Mouse (Mus musculus) ES-Bruce4 (cell line): ENCODE results near the gene Glg1. TPM values are rescaled to one million over a fixed set of nuclear protein-coding genes. Genes with fewer than 3 reads are reported as not detected.
"Not testable (repeated sequence)": the region's sequence is repeated elsewhere in the genome, so short reads cannot be mapped to it uniquely, and the experiment has no call there.

Experiments
- H3K27ac ChIP-seq: 2 replicates; pipeline ENCODE4 v1.5.1; 2012; ENCODE audit warnings: low read length, inconsistent platforms; ENCODE audit not compliant: insufficient read depth
- H3K27me3 ChIP-seq: 2 replicates; pipeline ENCODE4 v1.6.1; 2012; ENCODE audit warnings: mild to moderate bottlenecking, low read length, inconsistent platforms; ENCODE audit not compliant: control insufficient read depth, poor library complexity, insufficient read depth, severe bottlenecking
- H3K36me3 ChIP-seq: 2 replicates; pipeline ENCODE4 v1.6.1; 2012; ENCODE audit warnings: inconsistent platforms, mild to moderate bottlenecking, low read length, moderate library complexity; ENCODE audit not compliant: control insufficient read depth, poor library complexity, insufficient read depth, severe bottlenecking
- H3K4me1 ChIP-seq: one replicate; pipeline ENCODE4 v1.8.1; 2011; ENCODE audit warnings: low read length; ENCODE audit not compliant: control insufficient read depth, insufficient read depth
- H3K4me3 ChIP-seq: 2 replicates; pipeline ENCODE4 v1.5.1; 2011; ENCODE audit warnings: low read depth, mild to moderate bottlenecking, low read length
- H3K9ac ChIP-seq: 2 replicates; pipeline ENCODE4 v1.6.1; 2012; ENCODE audit warnings: low read depth, mild to moderate bottlenecking, inconsistent platforms; ENCODE audit not compliant: poor library complexity, severe bottlenecking
- H3K9me3 ChIP-seq: replicated peaks from 2 replicates; pipeline ENCODE4 v1.6.1; 2012; ENCODE audit warnings: mild to moderate bottlenecking, low read length, inconsistent platforms; ENCODE audit not compliant: control insufficient read depth, poor library complexity, insufficient read depth, severe bottlenecking
- CTCF ChIP-seq: IDR thresholded peaks from one replicate; pipeline ENCODE4 v1.8.1; 2011; ENCODE audit warnings: low read depth, low read length
- EP300 ChIP-seq: IDR thresholded peaks from 2 replicates; pipeline ENCODE4 v1.6.1; 2011; ENCODE audit warnings: low read depth, low read length; ENCODE audit not compliant: insufficient read depth
- POLR2A ChIP-seq: IDR thresholded peaks from one replicate; pipeline ENCODE4 v1.8.1; 2011; ENCODE audit warnings: low read length; ENCODE audit not compliant: insufficient read depth
- polyA plus RNA-seq: library from polyadenylated mRNA; stranded (reverse); fragments of >200 nt; gene quantifications from 2 replicates; pipeline ENCODE4 v1.2.4, GENCODE M21; 2011; ENCODE audit warnings: low read depth; ENCODE audit not compliant: missing spikeins, insufficient read depth, insufficient read length

Gene Glg1
- polyA plus RNA-seq, 1 experiment = 78.3 TPM

DNA sequence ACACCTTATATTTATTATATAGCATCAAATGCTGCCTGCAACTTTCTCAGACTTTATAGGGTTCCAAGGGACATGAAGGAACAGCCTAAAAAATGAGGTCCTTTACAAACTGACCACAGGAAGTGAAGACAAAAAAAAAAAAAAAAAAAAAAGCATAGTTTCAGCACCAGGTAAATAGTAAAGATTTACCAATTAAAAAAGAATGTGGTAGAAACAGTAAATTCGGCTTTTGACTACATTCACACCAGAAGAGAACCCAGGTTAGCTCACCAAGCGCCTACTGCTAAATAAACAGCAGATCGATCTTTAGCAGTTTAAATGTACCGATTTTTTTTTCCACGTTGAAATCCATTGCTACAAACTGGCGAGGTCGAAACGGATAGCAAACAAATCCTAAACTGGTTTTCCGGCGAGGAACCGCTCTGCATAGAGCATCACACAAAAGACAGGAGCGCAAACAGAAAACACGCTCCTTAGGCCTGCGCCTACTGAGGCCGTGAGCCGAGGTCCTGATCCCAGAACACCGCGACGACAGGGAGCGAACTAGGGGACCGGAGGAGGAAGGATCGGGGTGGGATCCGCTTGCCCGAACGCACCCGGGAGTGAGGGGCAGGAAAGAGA, 896 bp downstream of the Glg1 start:
- no peak for TF ChIP-seq POLR2A
- no peak for TF ChIP-seq EP300
- TF ChIP-seq CTCF = no peak
- H3K4me1 ChIP-seq = peaks cover 4% of the 10 kb centered on the region
- H3K27me3 ChIP-seq = no peaks in the 10 kb centered on the region
- H3K27ac ChIP-seq = peak overlapping the region; percentile 12; the same call in 1 of the 2 replicates
- H3K9me3 ChIP-seq = no peaks in the 10 kb centered on the region
- peak overlapping the region; percentile 92 for H3K9ac ChIP-seq
- H3K36me3 ChIP-seq = no peaks in the 10 kb centered on the region
- peak overlapping the region; percentile 90 for H3K4me3 ChIP-seq

DNA sequence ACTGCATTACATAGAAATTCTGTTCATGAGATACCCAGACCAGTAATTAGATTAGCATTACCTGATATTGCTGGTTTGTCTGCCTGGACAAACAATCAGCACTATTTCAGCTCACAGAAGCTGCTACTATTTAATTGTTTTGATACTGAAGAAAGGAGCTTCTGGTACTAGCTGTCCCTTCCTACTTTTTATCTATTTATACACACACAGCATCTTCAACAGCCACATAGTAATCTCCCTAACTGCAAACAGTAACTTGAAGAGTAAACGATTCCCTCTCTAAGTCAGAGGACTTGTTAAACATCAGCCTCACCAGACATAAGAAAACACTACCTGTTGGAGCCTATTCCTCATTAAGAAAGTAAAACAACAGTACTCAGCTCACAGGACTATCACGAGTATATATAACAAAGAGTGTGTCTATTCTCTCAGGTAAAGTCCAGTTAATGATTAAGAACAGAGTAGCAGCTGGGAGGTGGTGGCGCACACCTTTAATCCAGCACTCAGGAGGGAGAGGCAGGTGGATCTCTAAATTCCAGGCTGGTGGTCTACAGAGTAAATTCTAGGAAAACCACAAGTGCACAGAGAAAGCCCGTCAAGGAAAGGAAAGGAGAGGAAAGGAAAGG, 6.4 kb downstream of the Glg1 start:
- TF ChIP-seq POLR2A (no peak), EP300 (no peak), CTCF (no peak)
- no peaks in the 10 kb centered on the region for H3K36me3 ChIP-seq

GRCm38 (mm10) chr8:111250111-111250510, 8.9 kb downstream of the Glg1 start:
- Histone ChIP-seq H3K9me3 (no peaks in the 10 kb centered on the region), H3K9ac (no peak overlapping the region), H3K4me1 (peaks cover 3% of the 10 kb centered on the region), H3K27ac (no peak overlapping the region), H3K4me3 (no peak overlapping the region), H3K36me3 (no peaks in the 10 kb centered on the region), H3K27me3 (no peaks in the 10 kb centered on the region)
- TF ChIP-seq POLR2A (no peak), EP300 (no peak), CTCF (no peak)

More for the DNA sequence above, 6.4 kb downstream of the Glg1 start:
- H3K9me3 ChIP-seq = no peaks in the 10 kb centered on the region
- no peak overlapping the region for H3K9ac ChIP-seq
- H3K27me3 ChIP-seq = no peaks in the 10 kb centered on the region
- no peak overlapping the region for H3K4me3 ChIP-seq
- no peak overlapping the region for H3K27ac ChIP-seq
- peaks cover 2% of the 10 kb centered on the region for H3K4me1 ChIP-seq

DNA sequence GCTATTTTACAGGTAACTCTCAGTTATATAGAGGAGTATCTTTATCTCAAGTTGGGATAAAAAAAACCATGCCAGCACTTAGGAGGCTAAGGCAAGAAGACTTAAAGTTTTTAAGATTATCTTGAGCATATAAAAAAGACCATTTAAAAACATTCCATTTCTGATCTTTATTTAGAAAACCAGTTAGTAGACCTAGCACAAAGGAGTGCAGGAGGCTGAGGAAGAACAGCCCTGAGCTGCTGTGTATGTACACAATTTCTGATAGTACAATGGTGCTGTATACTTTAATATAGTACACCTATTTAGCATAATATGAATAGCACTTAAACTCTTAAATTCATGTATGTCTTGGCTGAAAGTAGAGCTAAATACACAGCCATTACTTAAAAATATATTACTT, 10.9 kb downstream of the Glg1 start:
- H3K9me3 ChIP-seq = no peaks in the 10 kb centered on the region
- H3K4me3 ChIP-seq = no peak overlapping the region
- H3K4me1 ChIP-seq = peaks cover 1% of the 10 kb centered on the region
- no peak for TF ChIP-seq CTCF
- no peak overlapping the region for H3K9ac ChIP-seq
- H3K27ac ChIP-seq = no peak overlapping the region
- no peaks in the 10 kb centered on the region; the same call in 1 of the 2 replicates for H3K36me3 ChIP-seq
- no peaks in the 10 kb centered on the region for H3K27me3 ChIP-seq

DNA sequence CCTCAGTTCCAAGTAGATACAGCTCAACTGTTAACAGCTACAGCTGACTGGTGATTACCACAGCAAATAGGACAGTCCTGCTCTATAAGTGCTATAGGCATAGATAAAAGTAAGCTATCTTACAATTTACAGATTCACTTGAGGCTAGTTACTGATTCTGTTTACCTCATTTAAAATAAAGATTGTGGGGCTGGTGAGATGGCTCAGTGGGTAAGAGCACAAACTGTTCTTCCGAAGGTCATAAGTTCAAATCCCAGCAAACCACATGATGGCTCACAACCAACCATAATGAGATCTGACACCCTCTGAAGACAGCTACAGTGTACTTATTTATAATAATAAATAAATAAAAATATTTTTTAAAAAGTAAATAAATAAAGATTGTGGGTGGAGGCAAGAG, 12.2 kb downstream of the Glg1 start:
- H3K9ac ChIP-seq, H3K4me1 ChIP-seq, H3K27me3 ChIP-seq, H3K27ac ChIP-seq, H3K9me3 ChIP-seq, H3K36me3 ChIP-seq, H3K4me3 ChIP-seq: not testable (repeated sequence)

DNA sequence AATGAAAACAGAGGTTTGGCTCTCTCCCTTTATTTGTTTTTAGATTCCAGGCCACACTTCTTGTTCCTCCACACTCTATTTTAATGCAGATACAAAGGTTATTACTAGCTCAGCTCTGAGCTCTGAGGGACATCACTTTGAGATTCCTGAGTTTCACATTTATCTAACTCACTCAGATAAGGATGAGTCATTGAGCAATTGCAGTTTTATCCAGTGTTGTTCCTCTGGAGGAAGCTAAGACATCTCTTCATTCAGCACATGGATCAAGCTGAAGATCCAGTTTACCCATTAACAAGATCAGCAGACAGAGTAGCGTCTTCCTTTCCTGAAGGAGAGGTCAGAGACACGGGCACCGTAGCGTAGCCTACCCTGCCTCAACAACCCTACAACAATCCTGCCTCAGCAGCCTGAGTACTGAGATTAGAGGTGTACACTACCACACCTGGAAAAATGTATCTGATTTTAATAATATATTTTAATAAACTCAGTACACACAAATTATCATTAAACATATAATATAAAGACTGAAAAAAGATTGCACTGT, 12.7 kb downstream of the Glg1 start:
- no peaks in the 10 kb centered on the region for H3K9me3 ChIP-seq
- no peak overlapping the region for H3K9ac ChIP-seq
- no peak for TF ChIP-seq EP300
- TF ChIP-seq POLR2A = no peak
- no peak for TF ChIP-seq CTCF
- peak overlapping the region; percentile 36; the same call in 1 of the 2 replicates for H3K27ac ChIP-seq
- H3K4me3 ChIP-seq = no peak overlapping the region
- peaks cover 1% of the 10 kb centered on the region for H3K4me1 ChIP-seq
- H3K27me3 ChIP-seq = no peaks in the 10 kb centered on the region
- no peaks in the 10 kb centered on the region; the same call in 1 of the 2 replicates for H3K36me3 ChIP-seq
